Mouse (Mus musculus) brain, embryonic 14.5 days (tissue): ENCODE results near the gene Ptgs2.

Experiments used
- CTCF ChIP-seq: fragments of 200-500 bp; IDR thresholded peaks from 2 replicates; pipeline ENCODE4 v1.5.1; 2012; ENCODE audit warnings: inconsistent platforms, mild to moderate bottlenecking, moderate library complexity, borderline replicate concordance; ENCODE audit not compliant: insufficient read depth, insufficient read length; ENCODE audit errors: extremely low read depth
- POLR2A ChIP-seq: fragments of 200-500 bp; IDR thresholded peaks from 2 replicates; pipeline ENCODE4 v1.6.1; 2012; ENCODE audit warnings: mild to moderate bottlenecking, inconsistent platforms, borderline replicate concordance; ENCODE audit not compliant: poor library complexity, insufficient read depth, insufficient read length, severe bottlenecking; ENCODE audit errors: extremely low read depth

GRCm38 (mm10) chr1:150118352-150118751 lies 18.5 kb downstream of the Ptgs2 start:
- TF ChIP-seq POLR2A (no peak), CTCF (no peak)
